Mouse (Mus musculus): ENCODE data around the gene Txndc2. TPM values are rescaled to one million over a fixed set of nuclear protein-coding genes. Genes with fewer than 3 reads are reported as not detected.

Gene Txndc2
- polyA plus RNA-seq (2012; rRNA removed): not detected in 2 replicates
- polyA plus RNA-seq (2014; fragmentation: Nextera tagmentation; extraction: Ambion mirVana): not detected in 2 replicates

DNA sequence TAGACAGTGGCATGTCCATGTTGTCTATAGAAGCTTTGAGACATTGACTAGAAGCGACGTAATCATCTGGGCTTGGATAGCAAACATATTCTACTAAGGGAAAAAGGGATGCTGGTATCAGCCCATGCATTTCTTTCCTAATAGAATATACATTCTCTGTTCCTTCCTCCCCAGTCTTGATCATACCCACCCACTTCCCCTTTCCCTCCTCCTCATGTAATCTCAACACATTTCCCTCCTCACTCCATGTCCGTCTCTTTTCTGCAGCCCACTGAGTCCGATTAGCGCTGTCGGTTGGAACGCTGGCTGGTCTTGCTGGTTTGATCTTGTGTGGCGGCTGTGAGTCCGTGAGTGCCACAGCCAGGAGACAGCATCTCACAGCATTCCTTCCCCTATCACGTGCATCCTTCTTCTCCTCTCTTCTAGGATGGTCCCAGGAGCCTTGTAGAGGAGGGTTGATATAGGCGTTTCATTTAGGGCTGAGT, at the start of gene Txndc2:
Gene Txndc2, minus strand, starts transcription at position 435 of the 485 bp plus-strand sequence.
- H3K4me1 ChIP-seq (replicated peaks; ENCODE audit: control insufficient read depth in 2 of 2, insufficient read depth in 2 of 2, low read length in 1 of 2): no peaks in the 10 kb centered on the region
- no peaks in the 10 kb centered on the region for H3K9me3 ChIP-seq (ENCODE audit: control insufficient read depth, low read length)
- H3K9ac ChIP-seq (replicated peaks): no peak within 1 kb of the TSS
- H3K27ac ChIP-seq: no peak within 1 kb of the TSS
- no peak within 1 kb of the TSS for H3K4me3 ChIP-seq (ENCODE audit: insufficient read depth in 1 of 2, low read depth in 2 of 2, low read length in 2 of 2)
- WGBS (ENCODE audit: insufficient replicate concordance): 70% methylated on average over 11 of the region's 11 CpGs
- ATAC-seq (ENCODE audit: insufficient read depth) (no peak), DNase-seq (ENCODE audit: low read depth in 3 of 3, low spot score in 3 of 3) (no peak)
- no peak within 1 kb of the TSS for H3K4me2 ChIP-seq (ENCODE audit: low read depth)
- TF ChIP-seq EP300 (IDR thresholded peaks at IDR 0.05; ENCODE audit: low read depth) (no peak), CTCF (IDR thresholded peaks at IDR 0.05; ENCODE audit: low read depth) (no peak)
- H3K27me3 ChIP-seq (ENCODE audit: control insufficient read depth, insufficient read depth, low read length): no peaks in the 10 kb centered on the region
- H3K36me3 ChIP-seq (replicated peaks; ENCODE audit: control insufficient read depth, insufficient read depth, low read depth): no peaks in the 10 kb centered on the region

DNA sequence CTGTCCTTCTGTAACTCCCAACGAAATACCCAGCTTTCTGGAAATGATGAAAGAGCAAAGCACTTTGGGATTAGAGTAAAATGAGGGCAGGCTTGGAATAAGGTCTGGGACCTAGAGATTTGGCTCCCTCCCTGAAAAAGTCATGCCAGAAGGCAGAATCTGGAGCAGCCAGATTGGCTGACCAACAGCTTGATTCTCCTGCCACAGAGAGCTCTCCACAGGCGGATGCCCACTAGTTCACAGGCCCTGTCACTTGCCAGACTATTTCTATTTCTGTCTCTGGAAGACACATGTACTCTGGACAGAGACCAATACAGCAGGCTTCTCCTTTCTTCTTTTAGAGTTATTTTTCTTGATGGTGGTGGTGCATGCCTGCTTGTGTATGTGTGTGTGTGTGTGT, 41.8 kb upstream of the Txndc2 start:
- no peaks in the 10 kb centered on the region for H3K36me3 ChIP-seq (replicated peaks; ENCODE audit: control insufficient read depth, insufficient read depth, low read depth)
- no peaks in the 10 kb centered on the region for H3K27me3 ChIP-seq (ENCODE audit: control insufficient read depth, insufficient read depth, low read length)
- no peak overlapping the region for H3K4me3 ChIP-seq (ENCODE audit: insufficient read depth in 1 of 2, low read depth in 2 of 2, low read length in 2 of 2)
- no peaks in the 10 kb centered on the region for H3K4me1 ChIP-seq (replicated peaks; ENCODE audit: control insufficient read depth in 2 of 2, insufficient read depth in 2 of 2, low read length in 1 of 2)
- TF ChIP-seq EP300 (IDR thresholded peaks at IDR 0.05; ENCODE audit: low read depth) (no peak), CTCF (IDR thresholded peaks at IDR 0.05; ENCODE audit: low read depth) (no peak)
- DNase-seq (ENCODE audit: low read depth in 3 of 3, low spot score in 3 of 3) (no peak), ATAC-seq (ENCODE audit: insufficient read depth) (no peak)
- no peaks in the 10 kb centered on the region for H3K9me3 ChIP-seq (ENCODE audit: control insufficient read depth, low read length)
- 37% methylated on average over 2 of the region's 2 CpGs for WGBS (ENCODE audit: insufficient replicate concordance)
- no peak overlapping the region for H3K4me2 ChIP-seq (ENCODE audit: low read depth)
- no peak overlapping the region for H3K9ac ChIP-seq (replicated peaks)
- H3K27ac ChIP-seq: no peak overlapping the region

DNA sequence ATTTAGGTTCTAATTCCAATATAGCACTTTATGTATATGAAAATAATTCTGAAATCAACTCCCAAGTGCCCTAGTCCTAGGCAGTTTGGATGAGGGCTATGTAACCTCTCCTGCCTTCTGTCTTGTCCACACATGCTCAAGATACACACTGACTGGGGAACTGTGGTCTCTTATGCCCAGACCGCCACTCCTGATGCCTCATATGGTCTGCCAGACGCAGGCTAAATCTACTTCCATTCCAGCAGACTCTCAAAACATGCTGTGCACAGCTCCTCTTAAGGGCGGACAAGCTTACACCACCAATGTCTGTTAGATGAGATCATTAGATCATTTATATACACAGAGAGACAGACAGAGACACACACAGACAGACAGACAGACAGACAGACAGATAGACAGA, 41.3 kb upstream of the Txndc2 start:
- Histone ChIP-seq H3K9me3 (ENCODE audit: control insufficient read depth, low read length) (no peaks in the 10 kb centered on the region), H3K27ac (no peak overlapping the region), H3K27me3 (ENCODE audit: control insufficient read depth, insufficient read depth, low read length) (no peaks in the 10 kb centered on the region), H3K4me2 (ENCODE audit: low read depth) (no peak overlapping the region), H3K4me1 (replicated peaks; ENCODE audit: control insufficient read depth in 2 of 2, insufficient read depth in 2 of 2, low read length in 1 of 2) (no peaks in the 10 kb centered on the region), H3K9ac (replicated peaks) (no peak overlapping the region), H3K4me3 (ENCODE audit: insufficient read depth in 1 of 2, low read depth in 2 of 2, low read length in 2 of 2) (no peak overlapping the region), H3K36me3 (replicated peaks; ENCODE audit: control insufficient read depth, insufficient read depth, low read depth) (no peaks in the 10 kb centered on the region)
- ATAC-seq (ENCODE audit: insufficient read depth) (no peak), DNase-seq (ENCODE audit: low read depth in 3 of 3, low spot score in 3 of 3) (no peak)
- TF ChIP-seq CTCF (IDR thresholded peaks at IDR 0.05; ENCODE audit: low read depth) (no peak), EP300 (IDR thresholded peaks at IDR 0.05; ENCODE audit: low read depth) (no peak)
- WGBS (ENCODE audit: insufficient replicate concordance): 56% methylated on average over 3 of the region's 3 CpGs

DNA sequence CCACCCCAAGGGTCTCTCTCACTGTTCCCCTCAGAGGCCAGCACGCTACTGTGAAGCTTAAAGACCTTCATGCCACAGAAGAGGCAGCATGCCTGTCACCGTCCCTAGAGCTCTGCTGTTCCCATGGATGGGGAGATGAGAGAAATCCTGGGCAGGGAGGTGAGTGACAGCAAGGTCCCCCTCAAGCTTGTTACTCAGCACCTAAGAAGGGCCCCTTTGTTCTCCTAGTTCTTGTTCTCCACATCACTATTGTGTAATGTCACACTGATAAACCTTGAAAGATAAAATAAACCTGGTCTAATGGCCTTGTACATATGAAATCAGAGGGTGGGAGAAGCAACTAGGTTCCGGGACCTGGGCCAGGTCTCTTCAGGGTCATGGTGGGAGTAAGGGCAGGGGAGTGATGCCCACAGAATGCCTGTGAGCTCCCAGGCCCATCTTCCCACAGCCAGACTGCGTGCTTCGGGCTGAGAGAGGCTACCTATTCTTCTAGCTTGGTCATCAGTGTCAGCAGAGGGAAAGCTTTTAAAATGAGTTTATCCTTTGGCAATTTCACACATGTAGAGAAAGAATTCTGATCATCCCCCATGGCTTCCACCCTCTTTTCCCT, 40.2 kb upstream of the Txndc2 start:
- Histone ChIP-seq H3K4me3 (ENCODE audit: insufficient read depth in 1 of 2, low read depth in 2 of 2, low read length in 2 of 2) (no peak overlapping the region), H3K27me3 (ENCODE audit: control insufficient read depth, insufficient read depth, low read length) (no peaks in the 10 kb centered on the region), H3K4me2 (ENCODE audit: low read depth) (no peak overlapping the region), H3K4me1 (replicated peaks; ENCODE audit: control insufficient read depth in 2 of 2, insufficient read depth in 2 of 2, low read length in 1 of 2) (no peaks in the 10 kb centered on the region), H3K27ac (no peak overlapping the region), H3K9me3 (ENCODE audit: control insufficient read depth, low read length) (no peaks in the 10 kb centered on the region), H3K9ac (replicated peaks) (no peak overlapping the region), H3K36me3 (replicated peaks; ENCODE audit: control insufficient read depth, insufficient read depth, low read depth) (no peaks in the 10 kb centered on the region)
- DNase-seq (ENCODE audit: low read depth in 3 of 3, low spot score in 3 of 3): no peak
- 66% methylated on average over 5 of the region's 5 CpGs for WGBS (ENCODE audit: insufficient replicate concordance)
- TF ChIP-seq CTCF (IDR thresholded peaks at IDR 0.05; ENCODE audit: low read depth) (no peak), EP300 (IDR thresholded peaks at IDR 0.05; ENCODE audit: low read depth) (no peak)
- no peak for ATAC-seq (ENCODE audit: insufficient read depth)

GRCm38 (mm10) chr17:65681516-65681915, 39.5 kb upstream of the Txndc2 start:
- ATAC-seq (ENCODE audit: insufficient read depth) (no peak), DNase-seq (ENCODE audit: low read depth in 3 of 3, low spot score in 3 of 3) (no peak)
- Histone ChIP-seq H3K4me2 (ENCODE audit: low read depth) (no peak overlapping the region), H3K27ac (no peak overlapping the region), H3K36me3 (replicated peaks; ENCODE audit: control insufficient read depth, insufficient read depth, low read depth) (no peaks in the 10 kb centered on the region), H3K9ac (replicated peaks) (no peak overlapping the region), H3K9me3 (ENCODE audit: control insufficient read depth, low read length) (no peaks in the 10 kb centered on the region), H3K4me3 (ENCODE audit: insufficient read depth in 1 of 2, low read depth in 2 of 2, low read length in 2 of 2) (no peak overlapping the region), H3K27me3 (ENCODE audit: control insufficient read depth, insufficient read depth, low read length) (no peaks in the 10 kb centered on the region), H3K4me1 (replicated peaks; ENCODE audit: control insufficient read depth in 2 of 2, insufficient read depth in 2 of 2, low read length in 1 of 2) (no peaks in the 10 kb centered on the region)
- 63% methylated on average over 6 of the region's 6 CpGs for WGBS (ENCODE audit: insufficient replicate concordance)
- no peak for TF ChIP-seq EP300 (IDR thresholded peaks at IDR 0.05; ENCODE audit: low read depth)
- no peak for TF ChIP-seq CTCF (IDR thresholded peaks at IDR 0.05; ENCODE audit: low read depth)
